Mouse (Mus musculus) cerebellum, adult 2 months (tissue): ENCODE results near the gene Krt80. TPM values are rescaled to one million over a fixed set of nuclear protein-coding genes. Genes with fewer than 3 reads are reported as not detected.

Source experiments
- DNase-seq, 2 experiments: peaks; one replicate each; pipeline ENCODE4 v3.0.0; 2021
- H3K27ac ChIP-seq: fragments of 200-500 bp; 2 replicates; pipeline ENCODE4 v1.5.1; 2012; ENCODE audit warnings: low read length, control low read depth, inconsistent platforms; ENCODE audit not compliant: insufficient read depth
- H3K27me3 ChIP-seq: fragments of 200-500 bp; 2 replicates; pipeline ENCODE4 v1.6.1; 2012; ENCODE audit warnings: inconsistent platforms, mild to moderate bottlenecking, low read length, moderate library complexity; ENCODE audit not compliant: control insufficient read depth, insufficient read depth
- H3K4me1 ChIP-seq: fragments of 200-500 bp; 2 replicates; pipeline ENCODE4 v1.6.1; 2011; ENCODE audit warnings: low read length; ENCODE audit not compliant: control insufficient read depth, insufficient read depth
- H3K4me3 ChIP-seq: fragments of 200-500 bp; replicated peaks from 2 replicates; pipeline ENCODE3; 2011; ENCODE audit warnings: mild to moderate bottlenecking, low read depth, low read length, control low read depth; ENCODE audit not compliant: insufficient read depth
- CTCF ChIP-seq: fragments of 200-500 bp; IDR thresholded peaks from 2 replicates; pipeline ENCODE4 v1.5.1; 2011; ENCODE audit warnings: low read depth, mild to moderate bottlenecking, control low read depth, low read length, moderate library complexity, borderline replicate concordance; ENCODE audit not compliant: insufficient read depth
- POLR2A ChIP-seq: fragments of 200-500 bp; IDR thresholded peaks from 2 replicates; pipeline ENCODE4 v1.6.1; 2011; ENCODE audit warnings: low read length, control low read depth, borderline replicate concordance; ENCODE audit not compliant: insufficient read depth
- WGBS: fragments of 180-500 bp; shearing (Covaris S2); methylation state at CpG from one replicate; pipeline ENCODE4 v1.1.7; 2018; 5-methylcytosine and 5-hydroxymethylcytosine counted together
- polyA plus RNA-seq: library from polyadenylated mRNA; depleted of rRNA; stranded (reverse); fragments of >200 nt; gene quantifications from 2 replicates; pipeline ENCODE4 v1.2.3, GENCODE M21; 2012

The Krt80 gene
- polyA plus RNA-seq, 1 experiment, result 0.05 TPM

DNA sequence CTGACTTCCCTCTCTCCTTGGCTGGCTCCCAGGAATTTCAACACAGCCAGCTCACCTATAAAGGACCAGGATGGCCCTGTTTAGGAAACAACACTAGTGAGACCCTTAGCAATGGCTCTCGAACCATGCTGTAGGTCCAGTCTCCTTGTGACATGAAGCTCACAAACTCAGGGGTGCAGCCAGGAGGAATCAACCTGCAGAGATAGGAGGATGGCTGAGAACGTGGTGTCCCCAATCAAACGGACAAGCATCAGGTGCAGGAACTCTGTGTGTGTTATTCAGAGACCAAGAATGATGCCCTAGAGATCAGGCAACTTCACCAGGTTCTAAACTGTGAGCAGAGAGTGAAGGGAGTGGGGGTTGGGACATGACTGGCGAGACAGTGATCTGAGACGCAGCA is 47.9 kb downstream of the Krt80 start:
- Histone ChIP-seq H3K4me1 (no peaks in the 10 kb centered on the region), H3K27me3 (no peaks in the 10 kb centered on the region), H3K4me3 (no peak overlapping the region), H3K27ac (no peak overlapping the region)
- 76% methylated on average over 5 of the region's 5 CpGs for WGBS
- no peak for DNase-seq
- no peak for TF ChIP-seq CTCF
- TF ChIP-seq POLR2A, result no peak

- Histone ChIP-seq H3K4me3 (no peak overlapping the region), H3K4me1 (no peaks in the 10 kb centered on the region), H3K27ac (no peak overlapping the region), H3K27me3 (no peaks in the 10 kb centered on the region)
- TF ChIP-seq POLR2A (no peak), CTCF (no peak)
- 66% methylated on average over 5 of the region's 5 CpGs for WGBS
- DNase-seq, result no peak
Measured at GRCm38 (mm10) chr15:101321126-101321525, 48.8 kb downstream of the Krt80 start.

- DNase-seq, result no peak
- no peak for TF ChIP-seq POLR2A
- Histone ChIP-seq H3K27me3 (no peaks in the 10 kb centered on the region), H3K4me1 (no peaks in the 10 kb centered on the region), H3K4me3 (no peak overlapping the region), H3K27ac (no peak overlapping the region)
- WGBS, result 58% methylated on average over 6 of the region's 6 CpGs
Measured at GRCm38 (mm10) chr15:101320618-101321041, 49.3 kb downstream of the Krt80 start.

- no peak overlapping the region; the same call in 1 of the 2 replicates for H3K27ac ChIP-seq
- TF ChIP-seq CTCF (no peak), POLR2A (no peak)
- no peaks in the 10 kb centered on the region for H3K4me1 ChIP-seq
- WGBS, result 60% methylated on average over 6 of the region's 6 CpGs
- no peaks in the 10 kb centered on the region for H3K27me3 ChIP-seq
- DNase-seq, result no peak
- no peak overlapping the region for H3K4me3 ChIP-seq
Measured at GRCm38 (mm10) chr15:101320010-101320617, 49.8 kb downstream of the Krt80 start.

DNA sequence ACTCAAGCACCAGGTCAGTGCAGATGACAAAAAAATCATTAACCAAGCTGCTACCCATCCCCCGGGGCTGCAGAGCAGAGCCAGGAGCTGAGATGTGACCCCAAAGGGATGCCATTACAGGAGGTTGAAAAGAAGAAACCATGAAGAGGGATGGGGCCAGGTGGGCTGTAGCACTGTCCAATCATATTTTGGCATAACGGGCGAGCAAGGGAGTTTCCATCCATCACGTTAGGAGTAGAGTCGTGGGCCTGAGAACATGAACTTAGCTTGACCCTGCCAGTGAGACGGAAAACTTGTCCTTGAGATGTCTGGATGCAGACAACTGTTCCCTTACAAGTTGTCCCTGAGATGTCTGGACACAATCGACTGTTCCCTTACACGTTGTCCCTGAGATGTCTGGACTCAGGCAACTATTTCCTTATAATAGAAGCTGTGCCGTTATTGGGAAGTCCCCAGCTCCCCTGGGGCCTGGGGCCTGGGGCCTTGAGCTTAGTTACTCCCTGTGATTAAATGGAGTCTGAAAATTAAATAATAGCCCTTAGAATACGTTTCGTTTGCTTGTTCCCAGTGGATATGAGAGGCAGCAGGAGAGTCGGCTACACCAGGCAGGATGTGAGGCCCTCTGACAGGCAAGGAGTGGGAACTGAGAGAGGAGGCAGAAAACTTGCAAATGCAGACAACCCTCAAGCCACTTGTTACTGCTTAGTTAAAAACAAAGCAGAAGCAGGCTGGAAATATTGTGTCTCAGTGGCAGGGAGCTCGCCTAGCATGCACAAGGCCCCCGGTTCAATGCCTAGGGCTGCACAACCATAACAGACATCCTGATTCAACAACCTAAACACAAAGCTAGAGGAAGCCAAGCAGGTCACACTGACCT is 50.8 kb downstream of the Krt80 start:
- H3K27me3 ChIP-seq, result no peaks in the 10 kb centered on the region
- no peak overlapping the region for H3K4me3 ChIP-seq
- H3K4me1 ChIP-seq, result no peaks in the 10 kb centered on the region
- no peak for TF ChIP-seq CTCF
- no peak overlapping the region for H3K27ac ChIP-seq
- no peak for DNase-seq
- WGBS, result 78% methylated on average over 14 of the region's 14 CpGs

- Histone ChIP-seq H3K27me3 (no peaks in the 10 kb centered on the region), H3K4me3 (no peak overlapping the region), H3K27ac (no peak overlapping the region), H3K4me1 (no peaks in the 10 kb centered on the region)
- no peak for TF ChIP-seq CTCF
- no peak for TF ChIP-seq POLR2A
- DNase-seq, result no peak
- 89% methylated on average over 2 of the region's 2 CpGs for WGBS
Measured at GRCm38 (mm10) chr15:101317814-101318500, 52.0 kb downstream of the Krt80 start.

- no peak for DNase-seq
- no peak overlapping the region for H3K4me3 ChIP-seq
- TF ChIP-seq POLR2A (no peak), CTCF (no peak)
- no peaks in the 10 kb centered on the region for H3K4me1 ChIP-seq
- WGBS, result 86% methylated on average over 18 of the region's 18 CpGs
- no peak overlapping the region for H3K27ac ChIP-seq
- H3K27me3 ChIP-seq, result no peaks in the 10 kb centered on the region
Measured at GRCm38 (mm10) chr15:101316913-101317813, 52.8 kb downstream of the Krt80 start.
